Mouse (Mus musculus): ENCODE results near the gene Pigl.
A peak's percentile ranks its signal among the peaks of the same experiment; 100 is the strongest.
"Not testable (repeated sequence)": the region's sequence is repeated elsewhere in the genome, so short reads cannot be mapped to it uniquely, and the experiment has no call there.

The Pigl gene

DNA sequence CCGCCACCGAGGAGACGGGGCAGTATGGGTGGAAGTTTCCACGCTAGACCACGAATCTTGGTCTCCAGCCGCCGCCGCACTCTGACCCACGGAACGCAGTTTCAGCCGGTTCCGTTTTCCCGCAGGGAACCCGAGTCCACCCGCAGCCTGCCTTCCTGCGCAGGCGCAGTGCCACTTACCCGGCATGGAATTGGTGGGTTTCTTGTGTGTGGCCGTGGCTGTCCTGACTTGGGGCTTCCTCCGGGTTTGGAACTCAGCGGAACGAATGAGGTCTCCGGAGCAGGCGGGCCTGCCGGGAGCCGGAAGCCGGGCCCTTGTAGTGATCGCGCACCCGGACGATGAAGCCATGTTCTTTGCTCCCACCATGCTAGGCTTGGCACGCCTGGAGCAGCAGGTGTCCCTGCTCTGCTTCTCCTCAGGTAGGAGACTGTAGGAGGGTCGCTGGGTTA is at the start of gene Pigl, which contains the start of gene Ncor1:
Gene Pigl, plus strand, starts transcription at position 185 of the 449 bp plus-strand sequence.
Gene Ncor1, minus strand, starts transcription at position 266 of the 449 bp plus-strand sequence.
- peak; percentile 34 for DNase-seq (ENCODE audit: low spot score)

DNA sequence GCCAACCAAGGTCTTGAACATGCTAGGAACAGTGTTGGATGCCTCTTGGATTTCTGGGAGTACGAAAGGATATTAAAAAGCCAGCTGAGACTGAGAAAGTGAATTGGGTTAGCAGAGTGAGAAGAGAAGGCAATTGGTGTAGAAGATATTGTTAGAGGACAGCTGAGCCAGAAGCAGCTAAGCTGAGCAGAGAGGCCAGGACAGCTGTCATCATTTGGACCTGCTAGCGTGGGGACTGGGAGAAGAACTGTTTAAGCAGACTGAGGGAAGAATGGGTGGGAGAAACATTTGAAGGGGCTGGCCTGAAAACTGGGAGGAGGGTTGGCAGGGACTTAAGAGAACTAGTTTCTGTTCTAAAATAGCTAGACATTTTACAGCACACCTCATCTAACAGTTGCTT is 49.4 kb upstream of the Pigl start:
- no peak for DNase-seq (ENCODE audit: low spot score)

DNA sequence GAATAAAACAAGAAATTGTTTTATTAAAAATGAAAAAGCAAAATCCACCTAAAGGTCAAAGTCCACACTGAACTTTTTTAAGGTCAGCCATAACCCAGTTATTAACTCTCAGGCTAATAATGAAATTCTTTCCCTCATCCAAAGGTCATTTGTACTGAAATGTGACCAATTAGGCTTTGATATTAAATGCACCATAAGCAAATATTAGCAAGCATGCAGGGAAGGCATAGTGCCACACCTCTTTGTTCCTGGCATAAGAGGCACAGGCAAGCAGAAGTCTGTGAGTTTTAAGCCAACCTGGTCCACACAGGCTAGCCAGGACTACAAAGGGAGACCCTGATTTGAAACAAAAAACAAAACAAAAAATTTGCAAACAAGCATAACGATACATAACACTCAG is 48.6 kb upstream of the Pigl start:
- DNase-seq (ENCODE audit: low spot score): no peak

DNA sequence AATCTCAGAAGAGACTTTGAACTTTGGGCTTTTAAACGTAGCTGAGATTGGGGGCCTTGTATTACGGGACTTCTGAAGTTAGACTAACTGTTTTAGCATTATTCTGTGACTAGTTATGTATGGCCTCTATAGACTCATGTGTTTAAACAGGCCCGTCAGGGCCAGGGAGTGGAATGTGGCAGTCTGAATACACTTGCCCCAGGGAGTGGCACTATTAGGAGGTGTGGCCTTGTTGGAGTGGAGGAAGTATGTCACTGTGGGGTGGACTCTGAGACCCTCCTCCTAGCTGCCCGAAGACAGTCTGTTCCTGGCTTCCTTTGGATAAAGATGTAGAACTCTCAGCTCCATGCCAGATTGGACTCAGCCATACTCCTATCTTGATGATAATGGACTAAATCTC is 43.2 kb upstream of the Pigl start:
- DNase-seq (ENCODE audit: low spot score): no peak

DNA sequence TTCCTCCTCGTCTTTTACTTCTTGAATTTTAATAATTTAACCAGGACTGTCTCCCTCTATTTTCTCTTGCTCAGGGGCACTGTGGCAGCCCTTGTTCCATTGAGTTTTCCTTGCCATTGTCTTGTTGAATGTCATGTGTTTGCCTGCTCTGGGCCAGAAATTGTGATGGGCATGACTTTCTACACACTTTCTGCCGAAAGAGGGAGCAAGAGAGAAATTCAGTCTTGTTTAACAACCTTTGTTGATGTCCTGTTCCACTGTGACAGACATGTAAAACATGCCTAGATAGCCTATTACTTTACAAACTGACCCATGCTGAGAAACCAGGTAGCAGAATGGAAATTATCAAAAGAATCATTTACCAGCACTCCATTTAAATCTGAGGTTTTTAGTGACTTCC is 33.7 kb upstream of the Pigl start:
- no peak for DNase-seq (ENCODE audit: low spot score)

DNA sequence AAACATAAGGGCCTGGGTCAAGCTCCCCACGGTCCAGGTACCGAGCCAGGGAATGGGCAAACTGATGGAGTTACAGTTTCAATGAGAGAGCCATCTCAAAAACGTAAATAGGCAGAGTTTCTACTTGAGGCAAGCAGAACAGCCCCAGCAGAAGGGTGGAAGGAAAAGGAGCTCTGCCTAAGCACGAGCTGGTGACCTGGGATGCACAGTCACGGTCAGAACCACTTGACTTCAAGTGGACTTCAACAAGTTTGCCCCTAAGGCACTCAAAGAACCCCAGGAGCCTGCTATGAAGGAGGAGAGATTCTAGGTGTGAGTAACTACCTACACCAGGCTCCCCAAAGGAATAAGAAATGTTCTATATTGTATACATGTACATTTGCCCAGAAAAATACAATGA is 32.0 kb upstream of the Pigl start:
- DNase-seq (ENCODE audit: low spot score): no peak

DNA sequence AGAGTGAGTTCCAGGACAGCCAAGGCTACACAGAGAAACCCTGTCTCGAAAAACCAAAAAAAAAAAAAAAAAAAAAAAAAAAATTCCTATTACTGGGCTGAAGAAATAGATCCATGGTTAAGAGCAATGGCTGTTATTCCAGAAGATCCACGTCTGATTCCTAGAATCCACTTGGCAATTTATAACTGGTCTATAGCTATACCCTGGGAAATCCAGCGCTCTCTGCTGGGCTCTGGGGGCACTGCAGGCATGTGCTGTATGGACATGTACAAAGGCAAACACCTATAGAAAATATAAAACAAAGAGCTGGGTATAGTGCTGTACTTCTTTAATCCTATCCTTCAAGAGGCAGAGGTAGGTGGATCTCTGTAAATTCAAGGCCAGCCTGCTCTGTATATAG is 31.2 kb upstream of the Pigl start:
- DNase-seq (ENCODE audit: low spot score): no peak

DNA sequence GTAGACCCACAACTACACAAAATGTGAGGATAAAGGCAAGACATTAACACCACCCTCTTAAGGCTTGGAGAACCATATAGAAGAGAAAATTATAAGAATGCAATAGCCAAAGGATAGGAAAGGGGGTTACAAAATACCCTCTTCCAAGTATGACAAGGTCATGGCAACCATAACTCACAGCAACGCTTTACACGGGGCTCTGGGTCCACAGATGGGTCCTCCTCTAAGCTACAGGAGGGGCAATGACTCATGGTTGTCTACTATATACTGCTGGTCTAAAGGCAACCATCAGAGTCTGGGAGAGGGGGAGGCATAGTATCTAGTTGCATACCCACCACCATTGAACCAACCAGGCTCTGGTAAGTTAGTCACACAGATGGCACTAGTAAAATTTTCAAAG is 26.0 kb upstream of the Pigl start:
- DNase-seq (ENCODE audit: low spot score): no peak

DNA sequence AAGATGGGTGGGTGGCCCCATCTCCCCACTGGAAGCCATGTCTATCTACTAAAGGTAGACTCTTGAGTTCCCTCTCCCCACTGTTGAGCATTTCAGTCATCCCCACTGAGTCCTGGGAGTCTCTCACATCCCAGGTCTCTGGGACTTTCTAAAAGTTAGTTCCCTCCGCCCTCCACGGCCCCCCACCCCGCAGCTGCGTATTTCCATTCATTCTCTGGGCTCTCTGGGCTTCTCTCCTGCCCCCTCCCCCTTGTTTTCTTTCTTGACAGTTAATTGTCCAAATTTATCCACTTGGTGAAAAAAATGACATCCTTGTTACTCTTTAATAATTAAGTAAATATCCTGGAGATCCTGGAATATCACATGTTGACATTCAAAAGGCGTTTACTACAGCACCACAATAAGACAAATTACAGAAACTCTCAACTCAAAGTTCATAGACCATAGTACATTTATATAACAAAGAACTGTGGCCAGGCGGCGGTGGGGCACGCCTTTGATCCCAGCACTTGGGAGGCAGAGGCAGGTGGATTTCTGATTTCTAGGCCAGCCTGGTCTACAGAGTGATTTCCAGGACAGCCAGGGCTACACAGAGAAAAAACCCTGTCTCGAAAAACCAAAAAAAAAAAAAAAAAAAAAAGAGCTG is 17.5 kb upstream of the Pigl start:
- no peak for DNase-seq (ENCODE audit: low spot score)

DNA sequence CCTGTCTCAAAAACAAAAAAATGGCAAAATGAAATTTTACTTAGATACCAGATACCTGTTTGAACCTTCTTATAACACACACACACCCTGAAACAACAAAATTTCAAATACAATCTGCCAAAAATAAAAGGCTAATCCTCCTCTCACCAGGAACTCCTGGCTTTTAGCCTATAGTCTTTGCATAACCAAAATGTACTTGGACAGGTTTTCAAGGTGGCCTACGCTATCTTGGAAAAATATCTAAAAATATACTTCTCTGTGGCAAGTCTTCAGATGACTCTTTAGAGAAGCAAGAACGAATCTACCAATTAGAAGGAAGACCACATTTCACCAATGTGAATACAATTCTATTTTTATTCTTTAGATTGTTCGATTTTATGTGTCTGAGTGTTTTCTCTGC is 12.5 kb upstream of the Pigl start:
- no peak for DNase-seq (ENCODE audit: low spot score)

DNA sequence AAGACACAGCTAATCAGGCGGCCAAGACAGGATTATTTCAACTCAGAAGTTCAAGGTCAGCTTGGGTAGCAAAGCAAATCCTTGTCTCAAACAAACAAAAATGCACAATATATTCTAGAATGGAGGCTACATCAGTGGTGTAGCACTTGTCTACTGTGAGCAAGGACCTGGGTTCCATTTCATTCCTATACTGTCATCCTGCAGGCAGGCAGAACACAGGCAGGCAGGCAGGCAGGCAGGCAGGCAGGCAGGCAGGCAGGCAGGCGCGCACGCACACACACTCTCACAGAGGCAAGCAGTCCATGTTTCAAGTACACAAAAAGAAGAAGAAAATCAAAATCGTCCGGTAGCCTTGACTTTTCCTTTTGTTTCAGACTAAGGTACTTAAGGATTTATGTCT is 9.3 kb upstream of the Pigl start:
- DNase-seq (ENCODE audit: low spot score): no peak

DNA sequence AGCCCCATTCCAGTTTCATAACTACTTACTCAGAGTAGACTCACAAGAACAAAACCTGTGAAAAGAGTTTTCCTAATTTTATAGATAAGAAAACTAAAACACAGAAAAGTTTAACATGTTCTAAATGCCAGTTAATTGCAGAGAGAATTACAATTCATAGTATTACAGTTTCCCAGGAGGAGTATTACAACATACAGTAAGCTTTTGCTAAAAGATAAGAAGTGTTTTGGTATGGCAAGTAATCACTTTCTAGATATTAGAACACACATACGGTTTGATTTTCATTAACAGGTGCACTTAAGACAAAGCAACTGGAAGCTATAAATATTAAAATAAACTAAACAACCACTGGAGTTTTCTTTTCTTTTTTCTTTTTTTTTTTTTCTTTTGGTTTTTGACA is 3.1 kb upstream of the Pigl start:
- no peak for DNase-seq (ENCODE audit: low spot score)

DNA sequence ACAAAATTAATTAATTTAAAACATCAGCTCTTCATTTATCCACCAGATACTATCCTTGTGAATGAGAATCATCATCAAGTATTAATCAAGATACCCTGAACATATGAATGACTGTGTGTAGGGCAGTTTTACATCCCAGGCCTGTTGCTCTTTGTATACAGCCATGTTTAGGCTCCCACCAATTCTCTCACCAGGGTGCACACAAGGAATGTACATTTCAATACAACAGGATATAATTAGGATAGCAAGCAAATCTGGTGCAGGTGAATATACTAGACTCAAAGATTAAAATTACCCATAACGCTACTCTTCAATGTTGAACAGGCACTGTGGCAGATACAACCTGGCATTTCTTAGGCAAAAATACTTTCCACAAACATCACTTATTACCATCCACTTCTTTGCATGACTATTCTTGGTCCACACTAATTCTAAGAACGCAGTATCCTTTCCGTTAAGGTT is 2.2 kb upstream of the Pigl start:
- DNase-seq (ENCODE audit: low spot score): no peak

DNA sequence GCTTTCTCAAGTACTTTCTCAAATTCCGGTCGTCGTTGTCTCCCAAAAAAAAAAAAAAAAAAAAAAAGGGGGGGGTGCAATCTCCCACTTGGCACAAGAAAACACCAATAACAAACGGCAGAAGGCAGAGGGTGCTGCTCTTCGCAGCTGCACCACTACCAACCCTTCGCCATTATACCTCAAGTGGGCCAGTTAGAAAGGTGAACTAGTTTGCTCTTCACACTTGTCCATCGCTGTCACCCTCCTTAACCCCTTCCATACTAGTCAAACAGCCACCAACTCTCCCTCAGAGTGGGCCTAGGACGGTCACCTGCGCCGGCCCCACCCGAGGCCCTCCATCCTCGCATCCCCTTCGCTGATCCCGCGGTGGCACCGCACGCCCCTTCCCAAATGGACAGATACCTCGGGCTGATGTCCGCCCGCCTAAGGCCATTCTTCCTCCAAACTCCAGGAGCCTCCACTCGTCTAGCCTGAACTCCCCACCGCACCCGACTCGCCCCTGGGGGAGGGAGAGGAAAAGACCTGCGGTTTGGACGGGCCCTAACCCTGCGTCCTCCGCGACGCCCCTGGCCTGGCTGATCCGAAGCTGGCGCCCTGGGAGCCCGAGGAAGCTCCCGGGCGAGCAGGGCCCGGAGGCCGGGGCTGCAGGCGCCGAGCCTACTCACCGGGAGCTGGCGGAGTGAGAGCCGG is 1.6 kb upstream of the Pigl start:
- DNase-seq (ENCODE audit: low spot score): no peak

DNA sequence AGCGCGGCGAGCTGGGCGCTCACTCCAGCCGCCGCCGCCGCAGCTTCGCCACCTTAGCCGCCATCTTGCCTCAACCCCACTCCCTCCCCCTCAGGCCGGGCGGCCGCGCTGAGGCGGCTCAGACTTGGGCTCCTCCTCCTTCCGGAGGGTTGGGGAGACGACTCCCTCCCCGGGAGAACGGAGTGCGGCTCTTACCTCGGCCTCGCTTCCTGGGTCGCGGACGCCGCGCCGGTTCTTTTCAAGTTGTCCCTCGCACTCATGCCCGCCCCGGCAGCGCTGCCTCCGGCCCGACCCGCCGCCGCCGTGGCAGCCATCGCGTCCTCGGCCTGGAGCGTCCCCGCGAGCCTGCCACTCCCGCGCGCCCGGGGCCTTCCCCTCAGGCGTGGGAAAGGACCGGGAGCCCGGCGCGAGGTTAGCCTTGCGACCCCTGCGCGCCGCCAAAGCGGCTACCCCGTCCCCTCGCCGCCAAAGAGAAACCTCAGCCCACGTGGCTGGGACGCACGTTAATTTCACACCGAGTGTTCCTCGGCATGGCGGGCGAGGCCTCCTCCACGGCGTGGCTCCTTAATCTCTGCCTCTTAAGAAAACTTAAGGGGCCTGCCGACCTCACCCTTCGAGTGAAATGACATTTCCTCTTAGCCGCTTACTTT is 894 bp upstream of the Pigl start:
- peak; percentile 68 for DNase-seq (ENCODE audit: low spot score)

DNA sequence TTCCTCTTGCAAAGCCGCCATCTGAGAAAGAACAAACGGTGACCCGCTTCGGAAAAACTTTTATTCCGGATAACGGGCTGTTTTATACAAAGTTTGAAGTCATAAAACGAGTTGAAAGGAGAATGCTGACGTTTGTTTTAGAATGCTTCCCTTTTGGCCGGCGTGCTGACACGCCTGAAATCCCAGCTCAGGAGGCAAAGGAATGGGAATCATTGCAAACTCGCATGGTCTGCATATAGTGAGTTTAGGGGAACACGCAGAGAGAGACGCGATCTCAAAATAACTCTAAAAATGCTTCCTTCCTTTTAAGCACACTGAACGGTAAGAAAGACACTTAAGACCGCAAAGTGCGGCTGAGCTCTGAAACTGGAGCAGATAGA is 379 bp upstream of the Pigl start:
- no peak for DNase-seq (ENCODE audit: low spot score)

DNA sequence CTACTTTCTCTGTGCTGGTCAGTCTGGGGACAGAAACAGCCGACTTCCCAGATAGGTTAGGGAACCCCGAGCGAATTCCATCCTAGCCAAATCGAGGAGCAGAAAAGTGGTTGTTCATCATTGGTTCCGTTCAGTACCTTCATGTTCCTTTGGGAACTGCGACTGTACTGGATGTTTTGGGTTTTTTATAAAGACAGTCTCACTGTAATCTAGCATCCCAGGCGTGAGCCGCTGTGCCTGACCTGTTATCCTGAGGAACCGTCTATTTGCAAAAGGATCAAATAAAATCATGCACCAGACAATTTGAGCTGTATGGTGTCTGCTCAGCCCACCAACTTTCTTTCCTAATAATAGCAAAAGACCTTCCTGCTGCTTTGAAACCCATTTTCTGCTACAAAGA is 520 bp downstream of the Pigl start:
- DNase-seq (ENCODE audit: low spot score): no peak

DNA sequence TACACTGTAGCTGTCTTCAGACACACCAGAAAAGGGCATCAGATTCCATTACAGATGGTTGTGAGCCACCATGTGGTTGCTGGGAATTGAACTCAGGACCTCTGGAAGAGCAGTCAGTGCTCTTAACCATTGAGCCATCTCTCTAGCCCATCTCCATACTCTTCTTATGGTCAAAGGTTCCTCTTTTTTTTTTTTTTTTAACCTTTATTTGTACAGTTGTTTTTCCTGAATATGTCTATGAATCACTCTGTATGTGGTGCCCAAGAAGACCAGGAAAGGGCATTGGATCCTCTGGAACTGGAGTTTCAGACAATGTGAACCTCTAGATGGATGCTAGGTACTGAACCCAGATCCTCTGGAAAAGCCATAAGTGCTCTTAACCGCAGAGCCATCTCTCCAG is 4.3 kb downstream of the Pigl start:
- not testable (repeated sequence) for DNase-seq (ENCODE audit: low spot score)

DNA sequence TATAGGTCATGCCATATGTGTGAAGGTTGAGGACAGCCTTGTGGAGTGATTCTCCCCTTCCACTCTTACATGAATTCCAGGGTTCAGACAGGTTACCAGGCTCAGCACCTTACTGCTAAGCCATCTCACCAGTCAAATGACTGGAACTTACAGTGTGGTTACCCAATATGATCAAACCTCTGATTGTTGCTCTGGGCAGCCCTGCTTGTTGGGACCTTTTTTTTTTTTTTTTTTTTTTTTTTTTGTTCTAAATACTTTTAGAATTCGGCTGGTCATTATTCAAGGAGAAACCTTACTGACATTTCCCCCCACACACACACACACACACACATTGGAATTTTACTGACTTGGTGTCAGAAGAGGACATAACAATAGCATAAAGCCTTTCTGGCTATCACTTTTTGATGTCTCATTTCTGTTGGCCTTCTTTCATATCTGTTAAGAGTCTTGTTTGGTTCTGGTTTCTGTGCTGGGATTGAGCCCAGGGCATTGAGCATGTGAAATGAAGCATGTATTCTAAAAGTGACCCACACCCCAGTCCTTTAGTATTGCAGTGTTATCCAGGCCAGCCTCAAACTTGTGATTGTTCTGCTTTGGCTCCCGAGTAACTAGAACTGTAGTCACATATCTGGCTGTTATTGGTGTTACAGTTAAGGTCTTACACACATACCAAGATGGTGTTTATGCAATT is 5.1 kb downstream of the Pigl start:
- DNase-seq (ENCODE audit: low spot score): no peak

DNA sequence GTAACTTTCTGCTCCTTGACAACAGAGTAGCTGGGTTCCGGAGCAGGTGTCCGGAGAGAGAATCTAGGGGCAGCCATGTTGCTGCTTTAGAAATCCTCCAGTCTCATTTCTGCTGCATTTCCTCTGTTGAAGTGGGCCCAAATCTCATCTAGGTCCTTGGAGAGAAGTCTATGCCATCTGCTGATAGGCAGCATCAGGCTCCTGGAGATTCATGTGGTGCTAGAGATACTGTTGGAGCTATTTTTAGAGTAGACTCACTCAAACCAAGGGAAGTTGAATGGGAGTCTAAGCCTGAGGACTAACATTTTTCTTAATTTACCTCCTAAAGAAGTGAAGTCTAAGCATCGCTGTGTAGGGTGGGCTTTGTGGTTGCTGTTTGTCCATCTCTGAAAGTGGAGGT is 6.4 kb downstream of the Pigl start:
- DNase-seq (ENCODE audit: low spot score): no peak

DNA sequence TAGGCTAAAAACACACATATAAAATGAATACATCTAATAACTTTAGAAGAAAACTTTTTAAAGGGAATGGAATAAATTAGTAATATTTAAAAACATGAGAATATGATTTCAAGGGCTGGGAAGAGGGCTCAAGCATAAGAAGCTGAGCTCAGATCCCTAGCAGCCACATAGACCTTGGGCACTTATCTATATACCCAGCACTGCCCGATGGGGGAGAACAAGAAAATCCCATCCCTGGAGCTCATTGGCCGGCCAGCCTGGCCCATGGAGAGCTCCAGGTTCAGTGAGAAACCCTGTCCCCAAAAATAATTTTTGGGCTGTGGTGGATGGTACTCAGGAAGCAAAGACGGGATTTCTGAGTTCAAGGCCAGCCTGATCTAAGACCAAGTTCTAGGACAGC is 7.6 kb downstream of the Pigl start:
- no peak for DNase-seq (ENCODE audit: low spot score)

DNA sequence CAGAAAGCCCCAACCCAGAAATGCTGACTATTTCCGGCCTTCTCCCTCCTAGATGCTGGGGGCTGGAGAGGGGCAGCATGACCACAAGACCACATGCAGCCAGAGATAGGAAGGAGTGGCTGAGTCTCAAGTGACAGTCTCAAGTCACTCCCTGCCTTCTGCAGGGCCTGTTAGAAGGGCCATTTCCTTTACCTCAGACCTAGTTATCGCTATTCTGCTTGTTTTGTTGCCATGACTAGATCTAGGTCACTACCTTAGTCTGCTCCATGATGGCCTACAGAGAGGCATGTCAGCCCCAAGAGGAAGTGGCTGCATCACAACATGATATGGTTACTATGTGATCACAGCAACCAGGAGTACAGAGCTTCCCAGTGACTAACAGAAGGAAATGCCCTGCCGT is 8.3 kb downstream of the Pigl start:
- no peak for DNase-seq (ENCODE audit: low spot score)

DNA sequence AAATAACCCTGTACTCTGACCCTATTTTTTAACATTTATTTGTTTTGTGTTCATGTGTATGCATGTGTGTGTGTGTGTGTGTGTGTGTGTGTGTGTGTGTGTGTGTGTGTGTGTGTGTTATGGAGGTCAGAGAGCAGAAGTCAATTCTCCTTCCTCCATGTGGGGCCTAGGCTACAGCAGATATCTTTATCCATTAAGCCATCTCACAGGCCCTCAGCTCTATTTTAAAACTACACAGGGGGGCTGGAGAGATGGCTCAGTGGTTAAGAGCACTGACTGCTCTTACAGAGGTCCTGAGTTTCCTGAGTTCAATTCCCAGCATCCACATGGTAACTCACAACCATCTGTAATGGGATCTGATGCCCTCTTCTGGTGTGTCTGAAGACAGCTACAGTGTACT is 9.0 kb downstream of the Pigl start:
- not testable (repeated sequence) for DNase-seq (ENCODE audit: low spot score)
